Mouse (Mus musculus) A20 (cell line): ENCODE data around the gene Caly.

Experiments used
- DNase-seq: peaks from one replicate; pipeline ENCODE4 v3.0.0-alpha.2; 2011; ENCODE audit warnings: low read depth, low spot score

Gene Caly

GRCm38 (mm10) chr7:140042728-140043127, 39.6 kb downstream of the Caly start:
- DNase-seq: no peak

GRCm38 (mm10) chr7:140037171-140037555, 45.2 kb downstream of the Caly start:
- DNase-seq: no peak

GRCm38 (mm10) chr7:140036281-140037170, 45.8 kb downstream of the Caly start, which contains the start of the genes Zfp511 and Tubgcp2:
Gene Zfp511 (plus strand): TSS chr7:140036391.
Gene Tubgcp2 (minus strand): TSS chr7:140036669.
- DNase-seq: peak; percentile 99

GRCm38 (mm10) chr7:140035456-140035855, 46.9 kb downstream of the Caly start:
- no peak for DNase-seq

- DNase-seq: no peak
Measured at GRCm38 (mm10) chr7:140033386-140033785, 49.0 kb downstream of the Caly start.

- DNase-seq: no peak
Measured at GRCm38 (mm10) chr7:140032366-140032765, 50.0 kb downstream of the Caly start.

GRCm38 (mm10) chr7:140031771-140032170, 50.6 kb downstream of the Caly start:
- no peak for DNase-seq
